ENCODE assay signal across 7 mouse cellular contexts in the genomic region with DNA sequence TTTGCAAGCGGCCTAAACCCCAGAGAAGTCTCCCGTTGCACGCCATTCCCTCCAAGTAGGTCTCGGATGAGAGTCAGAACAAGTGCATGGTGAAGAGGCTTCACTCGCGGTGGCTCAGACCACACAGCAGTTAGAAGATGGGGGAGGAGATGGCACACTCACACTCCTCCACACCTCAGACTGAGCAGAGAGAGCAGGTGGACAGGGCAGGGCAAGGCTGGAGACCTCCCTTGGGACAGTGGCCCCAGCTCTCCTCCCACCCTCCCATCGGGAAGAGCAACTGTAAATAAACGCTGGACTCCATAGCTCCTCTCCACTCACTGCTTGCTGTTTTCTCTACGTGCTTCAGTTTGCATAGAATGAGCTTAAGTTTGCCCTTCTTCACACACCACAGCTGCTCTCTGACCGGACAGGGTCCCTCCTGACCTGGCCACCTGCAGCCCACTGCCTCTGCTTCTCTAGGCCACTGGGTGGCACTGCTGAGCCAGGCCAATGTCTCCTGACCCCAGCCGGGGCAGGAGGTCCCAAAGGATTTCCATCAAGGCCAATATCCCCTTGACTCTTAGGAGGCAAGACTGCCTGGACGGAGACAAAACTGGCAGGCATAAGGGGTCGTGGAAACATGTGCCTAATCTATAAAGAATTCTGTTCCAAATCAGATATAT. TPM values are rescaled to one million over a fixed set of nuclear protein-coding genes. Genes with fewer than 3 reads are reported as not detected.
A peak's percentile ranks its signal among the peaks of the same experiment; 100 is the strongest.
DNase-seq lines count a peak whose midpoint lies in the region; ATAC-seq and TF ChIP-seq lines count a peak whose summit lies in the region.

No protein-coding gene starts in this region.

- no peak overlapping the region for H3K4me3 ChIP-seq in ES-Bruce4 (ENCODE audit: low read depth, low read length)
- H3K4me3 ChIP-seq in lung, postnatal 0 days (ENCODE audit: low read depth, low read length), result no peak overlapping the region

- no peak for TF ChIP-seq POLR2A in ES-Bruce4 (IDR thresholded peaks at IDR 0.05; ENCODE audit: insufficient read depth, low read length)

- peak; percentile 50 for DNase-seq in 416B (ENCODE audit: low read depth)
- peak; percentile 34 for DNase-seq in cerebellum, adult 11-12 months
- peak; percentile 61 for DNase-seq in gastrocnemius, postnatal 14 days
- DNase-seq in kidney, adult 8-10 months, result peak; percentile 29 to 72
- DNase-seq in lung, postnatal 0 days (ENCODE audit: low spot score), result peak; percentile 63
- peak; percentile 86 for DNase-seq in retina, embryonic 14.5 days (ENCODE audit: low spot score)

- no peak for TF ChIP-seq EP300 in ES-Bruce4 (IDR thresholded peaks at IDR 0.05; ENCODE audit: insufficient read depth, low read depth, low read length)
- no peak for TF ChIP-seq EP300 in lung, postnatal 0 days (IDR thresholded peaks at IDR 0.05)

- intact Hi-C loops in gastrocnemius, postnatal 14 days (cut with DNase I; ENCODE audit: low total_unique reads), result loop anchor here (2.0 kb wide), 1 partner anchor 74 kb away; no protein-coding TSS in a partner anchor

- peak; percentile 59 for ATAC-seq in lung, postnatal 0 days

- no peaks in the 10 kb centered on the region for H3K9me3 ChIP-seq in ES-Bruce4 (replicated peaks; ENCODE audit: control insufficient read depth, insufficient read depth, low read length, poor library complexity, severe bottlenecking)
- no peaks in the 10 kb centered on the region for H3K9me3 ChIP-seq in lung, postnatal 0 days (ENCODE audit: low read length)

- no peaks in the 10 kb centered on the region for H3K36me3 ChIP-seq in ES-Bruce4 (ENCODE audit: control insufficient read depth, insufficient read depth, low read length, poor library complexity, severe bottlenecking)
- peaks cover 10% of the 10 kb centered on the region; the same call in 1 of the 2 replicates for H3K36me3 ChIP-seq in lung, postnatal 0 days (ENCODE audit: insufficient read depth, low read length)

- H3K4me1 ChIP-seq in ES-Bruce4 (ENCODE audit: control insufficient read depth, insufficient read depth, low read length), result no peaks in the 10 kb centered on the region
- H3K4me1 ChIP-seq in lung, postnatal 0 days (ENCODE audit: insufficient read depth, low read depth, low read length), result no peaks in the 10 kb centered on the region

- WGBS in lung, postnatal 0 days, result 46% methylated on average over 13 of the region's 13 CpGs

- no peaks in the 10 kb centered on the region for H3K27me3 ChIP-seq in ES-Bruce4 (ENCODE audit: control insufficient read depth, insufficient read depth, low read length, poor library complexity, severe bottlenecking)
- no peaks in the 10 kb centered on the region for H3K27me3 ChIP-seq in lung, postnatal 0 days (replicated peaks; ENCODE audit: insufficient read depth, low read length)

- no peak overlapping the region for H3K27ac ChIP-seq in ES-Bruce4 (ENCODE audit: insufficient read depth, low read length)
- no peak overlapping the region for H3K27ac ChIP-seq in lung, postnatal 0 days (ENCODE audit: low read length)

- H3K4me2 ChIP-seq in lung, postnatal 0 days (replicated peaks; ENCODE audit: low read depth, low read length), result no peak overlapping the region

- peak; percentile 95 for TF ChIP-seq CTCF in ES-Bruce4 (IDR thresholded peaks at IDR 0.05; ENCODE audit: low read depth, low read length)
- TF ChIP-seq CTCF in lung, postnatal 0 days (IDR thresholded peaks at IDR 0.05), result peak; percentile 99

- H3K9ac ChIP-seq in ES-Bruce4 (ENCODE audit: low read depth, poor library complexity, severe bottlenecking), result no peak overlapping the region
- H3K9ac ChIP-seq in lung, postnatal 0 days (replicated peaks; ENCODE audit: low read depth), result no peak overlapping the region

RNA-seq across cellular contexts. Expression of gene Atp2a3, which starts 34.6 kb away (rescaled TPM):
- 3.6 and 3.7 TPM in 2 replicates for polyA plus RNA-seq in ES-Bruce4 (2011; ENCODE audit: insufficient read depth, insufficient read length, low read depth, missing spikeins)
- 10 to 100 TPM; 18.5 to 18.6 TPM for total RNA-seq in gastrocnemius, postnatal 14 days (2021)
- polyA plus RNA-seq in lung, postnatal 0 days (2015; fragmentation: Nextera tagmentation; extraction: Ambion mirVana), result 30.7 and 33.1 TPM in 2 replicates

Comparison
In these comparisons a context has a peak if more than half of its experiments do, and no peak if none do; other contexts are left out.
1. DNase-seq: peak in every context shown above with its lines; median percentile 86 in retina, embryonic 14.5 days; 63 in lung, postnatal 0 days; 61 in gastrocnemius, postnatal 14 days; 50 in kidney, adult 8-10 months; 50 in 416B; 34 in cerebellum, adult 11-12 months.